Mouse (Mus musculus) spleen, adult 2 months (tissue): ENCODE results near the gene Tmem144.

Source experiments
- CTCF ChIP-seq: fragments of 200-500 bp; IDR thresholded peaks from 2 replicates; pipeline ENCODE4 v1.5.1; 2011; ENCODE audit warnings: mild to moderate bottlenecking, inconsistent platforms; ENCODE audit not compliant: insufficient read depth, insufficient read length, insufficient replicate concordance; ENCODE audit errors: extremely low read depth
- POLR2A ChIP-seq: fragments of 200-500 bp; IDR thresholded peaks from 2 replicates; pipeline ENCODE4 v1.6.1; 2011; ENCODE audit warnings: low read depth, low read length, inconsistent platforms

DNA sequence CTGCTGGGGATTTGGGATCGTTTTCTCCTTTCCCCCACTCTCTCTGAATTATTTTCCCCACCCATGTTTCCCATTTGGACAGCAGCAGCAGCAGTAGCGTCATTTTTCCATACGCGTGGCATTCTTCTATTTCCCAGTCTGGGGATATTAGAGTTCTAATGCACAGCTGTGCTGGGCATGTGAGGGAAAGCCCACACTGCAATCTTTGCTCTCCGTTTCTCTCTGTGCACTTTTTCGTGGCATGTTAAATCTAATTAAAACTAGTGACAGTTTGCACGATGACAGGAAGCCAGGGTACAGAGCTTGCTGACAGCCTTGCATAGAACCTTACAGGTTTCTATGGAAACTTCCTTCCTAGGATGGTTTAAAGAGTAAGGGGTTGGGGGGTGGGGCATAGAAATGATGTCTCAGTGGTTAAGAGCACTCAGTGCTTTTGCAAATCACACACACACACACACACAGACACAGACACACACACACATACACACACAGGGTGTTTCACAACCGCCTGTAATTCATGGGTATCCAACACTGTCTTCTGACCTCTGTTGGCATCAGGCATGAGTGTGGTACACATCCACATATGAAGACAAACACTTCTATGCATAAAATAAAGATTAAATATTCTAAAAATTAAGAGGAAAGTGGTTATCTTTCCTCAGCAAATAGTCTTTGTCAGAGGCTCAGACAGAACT, 34.7 kb upstream of the Tmem144 start:
- TF ChIP-seq CTCF (no peak), POLR2A (no peak)
